Mouse (Mus musculus) lung, adult 2 months (tissue): Measurements from ENCODE around the gene Nbas. TPM values are rescaled to one million over a fixed set of nuclear protein-coding genes. Genes with fewer than 3 reads are reported as not detected.

Experiments
- DNase-seq: peaks from one replicate; pipeline ENCODE4 v3.0.0; 2022
- H3K4me1 ChIP-seq: fragments of 200-500 bp; 2 replicates; pipeline ENCODE4 v1.6.1; 2011; ENCODE audit warnings: low read length; ENCODE audit not compliant: control insufficient read depth, insufficient read depth
- H3K4me3 ChIP-seq: fragments of 200-500 bp; replicated peaks from 2 replicates; pipeline ENCODE3; 2011; ENCODE audit warnings: low read depth, mild to moderate bottlenecking, control low read depth, low read length; ENCODE audit errors: extremely low read depth
- CTCF ChIP-seq: fragments of 200-500 bp; IDR thresholded peaks from 2 replicates; pipeline ENCODE4 v1.5.1; 2011; ENCODE audit warnings: mild to moderate bottlenecking, low read length, control low read depth; ENCODE audit not compliant: insufficient read depth
- POLR2A ChIP-seq: fragments of 200-500 bp; IDR thresholded peaks from 2 replicates; pipeline ENCODE4 v1.6.1; 2011; ENCODE audit warnings: low read depth, mild to moderate bottlenecking, control low read depth, low read length, borderline replicate concordance; ENCODE audit errors: extremely low read depth
- WGBS: fragments of 180-500 bp; shearing (Covaris S2); methylation state at CpG from one replicate; pipeline ENCODE4 v1.1.7; 2018; 5-methylcytosine and 5-hydroxymethylcytosine counted together
- polyA plus RNA-seq: library from polyadenylated mRNA; depleted of rRNA; stranded (reverse); fragments of >200 nt; gene quantifications from 2 replicates; pipeline ENCODE4 v1.2.3, GENCODE M21; 2012

The Nbas gene
- polyA plus RNA-seq, 1 experiment = 16.4 TPM

- DNase-seq = no peak
- no peak for TF ChIP-seq POLR2A
- no peak for TF ChIP-seq CTCF
- WGBS = 93% methylated on average over 3 of the region's 3 CpGs
- no peaks in the 10 kb centered on the region for H3K4me1 ChIP-seq
- no peak overlapping the region for H3K4me3 ChIP-seq
These were observed 231.3 kb downstream of the Nbas start for GRCm38 (mm10) chr12:13500191-13500590.

DNA sequence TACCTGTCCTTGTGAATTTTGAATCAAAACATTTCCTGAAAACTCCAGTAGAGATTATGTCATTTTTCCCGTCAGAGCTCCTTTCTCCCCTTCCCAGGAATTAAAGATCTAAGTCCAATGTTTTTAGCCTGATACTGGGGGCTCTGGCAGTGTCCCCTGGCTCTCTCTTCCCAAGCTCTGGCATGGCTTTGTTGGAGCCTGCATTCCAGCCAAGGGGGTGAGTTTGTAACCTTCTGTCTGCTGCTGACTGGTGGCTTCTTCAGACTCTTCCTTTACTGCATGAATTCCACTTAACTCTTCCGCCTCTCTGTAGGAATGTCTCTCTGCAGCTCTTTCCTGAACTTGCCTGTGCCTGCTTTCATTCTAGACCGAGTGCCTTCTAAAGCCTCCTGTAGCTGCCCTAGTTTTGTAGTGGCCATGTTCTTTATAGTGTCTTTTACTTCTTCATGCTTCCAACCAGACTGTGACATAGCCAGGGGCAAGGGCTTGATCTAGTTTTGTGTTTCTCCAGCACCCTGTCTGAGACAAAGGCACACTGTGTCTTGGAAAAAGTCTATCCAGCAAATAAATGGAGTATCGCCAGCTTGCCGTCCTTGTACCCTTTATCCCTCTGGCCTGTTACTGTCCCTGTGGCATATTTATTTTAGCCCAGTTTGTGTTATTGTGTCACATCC lies 236.0 kb downstream of the Nbas start:
- H3K4me3 ChIP-seq = no peak overlapping the region
- no peaks in the 10 kb centered on the region for H3K4me1 ChIP-seq
- no peak for DNase-seq
- TF ChIP-seq CTCF (no peak), POLR2A (no peak)
- WGBS = 73% methylated on average over 5 of the region's 5 CpGs

DNA sequence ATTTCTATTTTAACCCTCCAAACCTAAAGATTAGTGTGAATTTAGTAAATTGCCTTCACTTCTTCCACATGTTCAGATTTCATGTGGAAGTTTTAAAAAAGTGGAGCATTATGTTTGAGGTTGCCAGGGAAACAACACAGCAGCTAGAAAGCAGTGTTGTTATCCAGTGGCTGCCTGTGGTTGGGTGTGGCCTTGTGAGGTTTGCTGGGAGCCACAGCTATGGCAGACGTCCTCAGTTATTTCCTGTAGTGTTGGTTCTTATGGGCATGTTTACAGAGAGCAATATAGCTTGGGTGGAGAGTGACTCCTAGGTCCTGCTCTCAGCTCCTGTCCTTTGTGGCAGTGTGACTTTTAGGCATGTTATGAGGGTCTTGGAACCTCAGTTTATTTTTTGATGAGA lies 249.1 kb downstream of the Nbas start:
- TF ChIP-seq CTCF (no peak), POLR2A (no peak)
- 11% methylated on average over 1 of the region's 1 CpGs for WGBS

GRCm38 (mm10) chr12:13519413-13519812 lies 250.5 kb downstream of the Nbas start:
- WGBS = 93% methylated on average over 6 of the region's 6 CpGs
- H3K4me1 ChIP-seq = no peaks in the 10 kb centered on the region
- no peak for TF ChIP-seq POLR2A
- TF ChIP-seq CTCF = no peak

More for the DNA sequence above, 249.1 kb downstream of the Nbas start:
- no peak overlapping the region for H3K4me3 ChIP-seq
- no peak for DNase-seq
- H3K4me1 ChIP-seq = no peaks in the 10 kb centered on the region

DNA sequence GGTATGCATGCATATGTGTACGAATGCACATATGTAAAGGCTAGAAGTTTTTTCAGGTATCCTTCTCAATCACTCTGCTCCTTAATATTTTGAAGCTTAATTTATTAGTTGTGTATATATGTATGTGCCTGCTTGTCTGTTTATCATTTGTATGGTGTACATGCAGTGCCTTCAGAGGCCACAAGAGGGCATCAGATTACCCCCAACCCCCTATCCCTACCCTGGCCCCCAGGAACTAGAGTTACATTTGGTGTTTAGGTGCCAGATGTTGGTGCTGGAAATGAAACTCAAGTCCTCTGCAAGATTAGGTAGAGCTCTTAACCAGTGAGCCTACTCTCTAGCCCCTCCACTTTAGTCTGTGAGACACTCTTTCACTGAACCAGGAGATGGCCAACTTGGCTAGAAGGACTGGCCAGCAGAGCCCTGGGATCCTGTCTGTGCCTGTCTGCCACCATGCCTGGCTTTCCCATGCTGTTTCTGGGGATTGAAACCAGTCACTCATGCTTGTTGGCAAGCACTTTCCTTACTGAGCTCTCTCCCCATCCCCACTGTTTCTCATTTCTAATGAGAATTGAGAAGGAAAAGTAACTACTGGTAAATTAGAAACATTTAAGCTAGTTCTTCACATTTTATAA lies 263.9 kb downstream of the Nbas start:
- DNase-seq = no peak
- H3K4me1 ChIP-seq = no peaks in the 10 kb centered on the region
- H3K4me3 ChIP-seq = no peak overlapping the region
- WGBS = 81% methylated on average over 1 of the region's 1 CpGs
- TF ChIP-seq POLR2A = no peak
- TF ChIP-seq CTCF = peak; percentile 11; the same call in 1 of the 2 replicates

More at GRCm38 (mm10) chr12:13519413-13519812, 250.5 kb downstream of the Nbas start:
- DNase-seq = no peak
- no peak overlapping the region for H3K4me3 ChIP-seq

- DNase-seq = no peak
- TF ChIP-seq POLR2A = no peak
- TF ChIP-seq CTCF = no peak
- Histone ChIP-seq H3K4me3 (no peak overlapping the region), H3K4me1 (no peaks in the 10 kb centered on the region)
- 95% methylated on average over 4 of the region's 4 CpGs for WGBS
These were observed 270.2 kb downstream of the Nbas start for GRCm38 (mm10) chr12:13539171-13539570.

- Histone ChIP-seq H3K4me3 (no peak overlapping the region), H3K4me1 (no peaks in the 10 kb centered on the region)
- WGBS = 79% methylated on average over 5 of the region's 5 CpGs
- no peak for DNase-seq
- no peak for TF ChIP-seq POLR2A
- TF ChIP-seq CTCF = no peak
These were observed 274.9 kb downstream of the Nbas start for GRCm38 (mm10) chr12:13543806-13544205.

DNA sequence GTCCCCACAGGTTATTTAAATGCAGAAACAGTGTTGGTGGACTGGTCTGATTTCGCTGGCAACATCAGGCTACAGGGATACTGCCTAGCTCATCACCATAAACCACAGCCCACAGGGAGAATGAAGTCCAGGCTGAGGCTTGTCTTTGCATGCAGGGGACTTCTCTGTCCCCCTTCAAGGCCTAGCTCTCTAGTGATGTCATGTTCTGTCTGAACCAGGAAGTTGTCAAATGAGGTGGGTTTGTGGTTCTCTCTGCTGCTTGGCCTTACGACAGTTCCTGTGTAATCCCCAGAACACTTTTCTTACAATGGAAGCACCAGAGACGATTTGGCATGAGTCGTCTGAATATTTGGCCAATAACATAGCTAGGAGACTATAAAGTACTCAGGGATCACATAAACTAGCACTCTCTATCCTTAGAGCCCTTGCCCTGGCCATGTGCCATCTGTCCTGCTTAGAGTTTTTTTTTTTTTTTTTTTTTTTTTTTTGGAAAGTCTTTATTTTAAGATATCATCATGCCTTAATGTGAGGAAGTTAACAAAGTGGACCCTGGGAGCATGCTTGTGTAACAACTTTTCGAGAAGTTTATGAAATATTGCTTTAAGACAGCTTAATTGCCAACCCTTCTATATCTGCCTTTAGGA lies 294.8 kb downstream of the Nbas start:
- TF ChIP-seq POLR2A (no peak), CTCF (no peak)
- WGBS = 80% methylated on average over 5 of the region's 5 CpGs
- no peak for DNase-seq
- no peak overlapping the region for H3K4me3 ChIP-seq
- H3K4me1 ChIP-seq = no peaks in the 10 kb centered on the region

- WGBS = 60% methylated on average over 2 of the region's 2 CpGs
- TF ChIP-seq CTCF (no peak), POLR2A (no peak)
- H3K4me1 ChIP-seq = no peaks in the 10 kb centered on the region
- DNase-seq = no peak
- no peak overlapping the region for H3K4me3 ChIP-seq
These were observed 295.4 kb downstream of the Nbas start for GRCm38 (mm10) chr12:13564330-13564729.

DNA sequence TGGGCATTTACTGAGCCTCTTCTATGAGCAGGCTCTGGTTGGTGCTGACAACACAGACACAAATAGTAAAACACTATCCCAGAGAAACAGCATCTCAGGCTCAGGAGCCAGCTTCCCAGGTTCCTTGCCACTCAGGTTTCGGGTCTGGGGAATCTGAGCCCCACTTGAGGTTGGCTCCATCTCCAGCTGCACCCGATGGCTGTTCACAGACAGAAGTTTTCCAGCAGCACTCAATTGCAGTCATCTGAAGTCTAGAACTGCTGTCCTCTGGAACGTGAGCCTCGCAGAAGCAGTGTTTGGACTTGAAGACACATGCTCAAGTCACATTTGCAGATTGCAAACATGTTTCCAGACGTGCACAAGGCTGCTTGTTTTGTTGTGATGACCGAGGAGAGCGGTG lies 297.5 kb downstream of the Nbas start:
- no peak for TF ChIP-seq CTCF
- no peak for TF ChIP-seq POLR2A
- H3K4me1 ChIP-seq = no peaks in the 10 kb centered on the region
- DNase-seq = no peak
- 79% methylated on average over 7 of the region's 7 CpGs for WGBS
- no peak overlapping the region for H3K4me3 ChIP-seq
